ENCODE assay signal across 15 mouse cellular contexts in the genomic region with DNA sequence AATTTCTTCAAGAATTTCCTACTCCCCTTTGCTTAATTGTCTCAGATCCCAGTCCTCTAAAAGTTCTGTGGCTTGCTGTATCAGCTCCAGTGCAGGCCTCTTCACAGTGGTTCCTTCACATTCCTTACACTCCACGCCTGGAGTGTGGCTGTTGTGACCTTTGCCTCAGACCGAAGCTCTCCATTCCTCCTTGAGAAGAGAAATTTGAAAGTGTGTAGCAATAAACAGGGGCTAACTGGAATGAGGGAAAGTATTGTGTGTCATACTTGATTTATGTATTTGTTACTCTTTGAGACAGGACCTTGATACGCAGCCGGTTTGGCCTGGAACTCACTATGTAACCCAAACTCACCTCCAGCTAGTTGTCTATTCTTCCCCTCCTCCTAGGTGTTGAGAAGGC. TPM values are rescaled to one million over a fixed set of nuclear protein-coding genes. Genes with fewer than 3 reads are reported as not detected.
DNase-seq lines count a peak whose midpoint lies in the region; ATAC-seq lines count a peak whose summit lies in the region.
"Had no signal": no experiment of that assay in that cellular context is flagged by ENCODE, and none has a peak within 500 bp of the region (broad histone marks: within the 10 kb centered on the region; RNA-seq: fewer than 3 reads in every experiment).

No protein-coding gene starts in this region.

- WGBS in neural tube, embryonic 13.5 days = 82% methylated on average over 4 of the region's 4 CpGs
- 89% methylated on average over 4 of the region's 4 CpGs for WGBS in neural tube, embryonic 15.5 days
- 56% methylated on average over 4 of the region's 4 CpGs for WGBS in lung, embryonic 16.5 days
- WGBS in midbrain, embryonic 15.5 days = 91% methylated on average over 4 of the region's 4 CpGs

- ATAC-seq in neural tube, embryonic 13.5 days (ENCODE audit: low read depth) = no peak
- no peak for ATAC-seq in neural tube, embryonic 15.5 days (ENCODE audit: low FRiP score)
- no peak for ATAC-seq in lung, embryonic 16.5 days (ENCODE audit: low read depth)
- no peak for ATAC-seq in midbrain, embryonic 15.5 days (replicated peaks)
- ATAC-seq: forebrain, postnatal 0 days; intestine, embryonic 15.5 days had no signal

- no peak overlapping the region for H3K9ac ChIP-seq in neural tube, embryonic 13.5 days
- H3K9ac ChIP-seq in neural tube, embryonic 15.5 days (replicated peaks) = no peak overlapping the region
- H3K9ac ChIP-seq in lung, embryonic 16.5 days (ENCODE audit: low read length) = no peak overlapping the region
- H3K9ac ChIP-seq in midbrain, embryonic 15.5 days = no peak overlapping the region
- H3K9ac ChIP-seq: midbrain, embryonic 12.5 days had no signal

- no peak overlapping the region for H3K27ac ChIP-seq in neural tube, embryonic 13.5 days (replicated peaks)
- H3K27ac ChIP-seq in neural tube, embryonic 15.5 days (replicated peaks) = no peak overlapping the region
- H3K27ac ChIP-seq in lung, embryonic 16.5 days (ENCODE audit: low read length) = peak overlapping the region; percentile 92
- no peak overlapping the region for H3K27ac ChIP-seq in midbrain, embryonic 15.5 days
- H3K27ac ChIP-seq: midbrain, embryonic 12.5 days had no signal

- peaks cover 49% of the 10 kb centered on the region for H3K27me3 ChIP-seq in neural tube, embryonic 13.5 days
- peaks cover 41% of the 10 kb centered on the region for H3K27me3 ChIP-seq in neural tube, embryonic 15.5 days (replicated peaks)
- no peaks in the 10 kb centered on the region for H3K27me3 ChIP-seq in lung, embryonic 16.5 days (ENCODE audit: control insufficient read depth, insufficient read depth, low read depth, low read length)
- H3K27me3 ChIP-seq in midbrain, embryonic 15.5 days (replicated peaks) = peaks cover 45% of the 10 kb centered on the region
- H3K27me3 ChIP-seq: intestine, embryonic 15.5 days had no signal

- peaks cover 30% of the 10 kb centered on the region for H3K4me1 ChIP-seq in neural tube, embryonic 13.5 days (replicated peaks)
- H3K4me1 ChIP-seq in neural tube, embryonic 15.5 days = peaks cover 24% of the 10 kb centered on the region
- H3K4me1 ChIP-seq in lung, embryonic 16.5 days (replicated peaks; ENCODE audit: control insufficient read depth, insufficient read depth, low read length) = peaks cover 15% of the 10 kb centered on the region
- peaks cover 22% of the 10 kb centered on the region for H3K4me1 ChIP-seq in midbrain, embryonic 15.5 days

- H3K9me3 ChIP-seq in neural tube, embryonic 13.5 days = no peaks in the 10 kb centered on the region
- H3K9me3 ChIP-seq in neural tube, embryonic 15.5 days (replicated peaks) = no peaks in the 10 kb centered on the region
- no peaks in the 10 kb centered on the region for H3K9me3 ChIP-seq in lung, embryonic 16.5 days (ENCODE audit: control insufficient read depth, low read length)
- H3K9me3 ChIP-seq in midbrain, embryonic 15.5 days = no peaks in the 10 kb centered on the region
- H3K9me3 ChIP-seq: embryonic facial prominence, embryonic 13.5 days; G1E; hindbrain, embryonic 12.5 days; intestine, embryonic 15.5 days; limb, embryonic 12.5 days; midbrain, embryonic 12.5 days had no signal

- H3K36me3 ChIP-seq in neural tube, embryonic 13.5 days = no peaks in the 10 kb centered on the region
- no peaks in the 10 kb centered on the region for H3K36me3 ChIP-seq in neural tube, embryonic 15.5 days
- H3K36me3 ChIP-seq in lung, embryonic 16.5 days (ENCODE audit: control insufficient read depth, insufficient read depth, low read length) = no peaks in the 10 kb centered on the region
- no peaks in the 10 kb centered on the region for H3K36me3 ChIP-seq in midbrain, embryonic 15.5 days (replicated peaks)
- H3K36me3 ChIP-seq: embryonic facial prominence, embryonic 13.5 days; G1E; hindbrain, embryonic 12.5 days; intestine, embryonic 15.5 days; limb, embryonic 12.5 days; midbrain, embryonic 12.5 days had no signal

- no peak overlapping the region for H3K4me3 ChIP-seq in neural tube, embryonic 13.5 days
- no peak overlapping the region for H3K4me3 ChIP-seq in neural tube, embryonic 15.5 days (replicated peaks)
- no peak overlapping the region for H3K4me3 ChIP-seq in lung, embryonic 16.5 days (ENCODE audit: low read length)
- no peak overlapping the region for H3K4me3 ChIP-seq in midbrain, embryonic 15.5 days

- peak; percentile 31 for DNase-seq in kidney, adult 9 months
- DNase-seq in kidney, adult 18-20 months = no peak
- DNase-seq in layer of hippocampus, postnatal 36 days = no peak
- DNase-seq: forebrain, postnatal 0 days; heart, adult 18-20 months had no signal

- 0 out of 2 replicates have a peak overlapping the region, but pooled peaks have one; percentile 99 for H3K4me2 ChIP-seq in neural tube, embryonic 13.5 days
- no peak overlapping the region for H3K4me2 ChIP-seq in neural tube, embryonic 15.5 days
- H3K4me2 ChIP-seq in lung, embryonic 16.5 days (ENCODE audit: low read depth, low read length) = no peak overlapping the region
- H3K4me2 ChIP-seq in midbrain, embryonic 15.5 days = no peak overlapping the region

RNA-seq across cellular contexts. Expression of a gene that starts 1.8 kb away (rescaled TPM):
- 26.3 and 28.1 TPM in 2 replicates for polyA plus RNA-seq in neural tube, embryonic 13.5 days (2015; fragmentation: Nextera tagmentation; extraction: Ambion mirVana)
- polyA plus RNA-seq in neural tube, embryonic 15.5 days (2015; fragmentation: Nextera tagmentation; extraction: Ambion mirVana) = 22.3 and 24.6 TPM in 2 replicates
- 188 and 201 TPM in 2 replicates for polyA plus RNA-seq in lung, embryonic 16.5 days (2015; fragmentation: Nextera tagmentation; extraction: Ambion mirVana)
- 10 to 100 TPM; 47.5 to 49.4 TPM for total RNA-seq in layer of hippocampus, postnatal 36 days (2021)
- polyA plus RNA-seq in midbrain, embryonic 15.5 days (2015; fragmentation: Nextera tagmentation; extraction: Ambion mirVana) = 14.5 and 17.6 TPM in 2 replicates
